Mouse (Mus musculus): ENCODE measurements around the gene Slc44a4. TPM values are rescaled to one million over a fixed set of nuclear protein-coding genes. Genes with fewer than 3 reads are reported as not detected.
"Not testable (repeated sequence)": the region's sequence is repeated elsewhere in the genome, so short reads cannot be mapped to it uniquely, and the experiment has no call there.

The Slc44a4 gene
- polyA plus RNA-seq, 1 experiment: not detected

DNA sequence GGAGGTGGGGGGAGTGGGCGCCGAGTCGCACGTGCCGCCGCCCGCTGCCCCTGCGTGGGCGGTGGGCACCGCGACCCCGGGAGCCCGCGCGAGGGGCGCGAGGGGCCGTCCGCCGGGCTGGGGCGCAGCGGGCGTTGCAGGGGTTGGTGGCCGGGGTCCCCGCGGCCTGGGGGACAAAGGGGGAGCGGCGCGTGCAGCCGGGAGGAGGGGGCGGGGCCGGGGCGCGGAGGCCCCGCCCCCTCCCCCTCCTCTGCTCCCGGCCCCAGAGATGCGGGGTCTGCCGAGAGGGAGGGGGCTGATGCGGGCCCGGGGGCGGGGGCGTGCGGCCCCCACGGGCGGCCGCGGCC is 15.6 kb upstream of the Slc44a4 start:
- Histone ChIP-seq H3K4me3 (ENCODE audit: insufficient read depth, low read length) (peak overlapping the region; percentile 91), H3K4me1 (ENCODE audit: control insufficient read depth, insufficient read depth, low read length) (peaks cover 13% of the 10 kb centered on the region), H3K27ac (ENCODE audit: insufficient read depth, low read depth, low read length) (peak overlapping the region; percentile 94)
- TF ChIP-seq POLR2A (IDR thresholded peaks at IDR 0.05; ENCODE audit: borderline replicate concordance, low read depth, low read length) (no peak), CTCF (IDR thresholded peaks at IDR 0.05; ENCODE audit: low read depth, low read length) (no peak)

GRCm38 (mm10) chr17:34899053-34899889 is 15.0 kb upstream of the Slc44a4 start:
- H3K4me1 ChIP-seq (ENCODE audit: control insufficient read depth, insufficient read depth, low read length): peaks cover 11% of the 10 kb centered on the region

GRCm38 (mm10) chr17:34899890-34900243 is 14.4 kb upstream of the Slc44a4 start:
- TF ChIP-seq POLR2A (IDR thresholded peaks at IDR 0.05; ENCODE audit: borderline replicate concordance, low read depth, low read length): no peak
- no peak for TF ChIP-seq CTCF (IDR thresholded peaks at IDR 0.05; ENCODE audit: low read depth, low read length)
- peaks cover 11% of the 10 kb centered on the region for H3K4me1 ChIP-seq (ENCODE audit: control insufficient read depth, insufficient read depth, low read length)

More at GRCm38 (mm10) chr17:34899053-34899889, 15.0 kb upstream of the Slc44a4 start:
- TF ChIP-seq POLR2A (IDR thresholded peaks at IDR 0.05; ENCODE audit: borderline replicate concordance, low read depth, low read length): no peak
- no peak for TF ChIP-seq CTCF (IDR thresholded peaks at IDR 0.05; ENCODE audit: low read depth, low read length)
- H3K4me3 ChIP-seq (ENCODE audit: insufficient read depth, low read length): peak overlapping the region; percentile 87
- H3K27ac ChIP-seq (ENCODE audit: insufficient read depth, low read depth, low read length): peak overlapping the region; percentile 86

DNA sequence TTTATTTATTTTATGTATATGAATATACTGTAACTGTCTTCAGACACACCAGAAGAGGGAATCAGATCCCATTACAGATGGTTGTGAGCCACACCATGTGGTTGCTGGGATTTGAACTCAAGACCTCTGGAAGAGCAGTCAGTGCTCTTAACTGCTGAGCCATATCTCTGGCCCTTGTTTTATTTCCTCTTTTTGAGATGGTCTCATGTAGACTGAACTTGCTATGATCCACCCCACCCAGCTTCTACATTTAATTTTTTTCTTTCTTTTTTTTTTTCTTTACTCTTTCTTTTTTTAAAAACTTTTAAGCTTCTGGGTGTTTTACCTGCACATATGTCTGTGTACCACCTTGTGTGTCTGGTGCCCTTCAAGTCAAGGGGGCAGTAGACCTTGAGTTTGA is 13.4 kb upstream of the Slc44a4 start:
- H3K27ac ChIP-seq (ENCODE audit: insufficient read depth, low read depth, low read length); H3K4me3 ChIP-seq (ENCODE audit: insufficient read depth, low read length): not testable (repeated sequence)

More at GRCm38 (mm10) chr17:34899890-34900243, 14.4 kb upstream of the Slc44a4 start:
- Histone ChIP-seq H3K27ac (ENCODE audit: insufficient read depth, low read depth, low read length) (peak overlapping the region; percentile 86), H3K4me3 (ENCODE audit: insufficient read depth, low read length) (peak overlapping the region; percentile 87)

GRCm38 (mm10) chr17:34901948-34902347 is 12.3 kb upstream of the Slc44a4 start:
- not testable (repeated sequence) for H3K4me1 ChIP-seq (ENCODE audit: control insufficient read depth, insufficient read depth, low read length); H3K27ac ChIP-seq (ENCODE audit: insufficient read depth, low read depth, low read length)

More for the DNA sequence above, 13.4 kb upstream of the Slc44a4 start:
- H3K4me1 ChIP-seq (ENCODE audit: control insufficient read depth, insufficient read depth, low read length): peaks cover 11% of the 10 kb centered on the region

DNA sequence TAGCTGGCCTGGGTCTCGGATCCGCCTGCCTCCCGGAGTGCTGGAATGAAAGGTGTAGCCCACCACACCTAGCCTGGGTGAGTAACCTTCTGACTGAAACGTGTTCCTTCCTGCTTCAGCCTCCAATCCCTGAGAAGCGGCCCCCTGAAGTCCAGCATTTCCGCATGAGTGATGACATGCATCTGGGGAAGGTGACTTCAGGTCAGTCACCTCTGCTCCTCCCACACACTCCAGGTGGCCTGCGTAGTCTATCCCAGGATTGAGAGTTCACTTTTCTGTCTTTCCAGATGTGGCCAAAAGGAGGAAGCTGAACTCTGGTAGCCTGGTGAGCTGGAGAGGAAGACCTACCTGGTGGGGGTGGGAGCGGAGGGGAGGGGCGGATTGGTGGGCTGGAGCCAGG is 11.4 kb upstream of the Slc44a4 start:
- TF ChIP-seq CTCF (IDR thresholded peaks at IDR 0.05; ENCODE audit: low read depth, low read length): no peak
- TF ChIP-seq POLR2A (IDR thresholded peaks at IDR 0.05; ENCODE audit: borderline replicate concordance, low read depth, low read length): no peak
- peaks cover 7% of the 10 kb centered on the region for H3K4me1 ChIP-seq (ENCODE audit: control insufficient read depth, insufficient read depth, low read length)
- H3K4me3 ChIP-seq (ENCODE audit: insufficient read depth, low read length): no peak overlapping the region
- H3K27ac ChIP-seq (ENCODE audit: insufficient read depth, low read depth, low read length): no peak overlapping the region

More at GRCm38 (mm10) chr17:34901948-34902347, 12.3 kb upstream of the Slc44a4 start:
- not testable (repeated sequence) for H3K4me3 ChIP-seq (ENCODE audit: insufficient read depth, low read length)

- Histone ChIP-seq H3K4me3 (ENCODE audit: insufficient read depth, low read length) (no peak overlapping the region), H3K4me1 (ENCODE audit: control insufficient read depth, insufficient read depth, low read length) (no peaks in the 10 kb centered on the region), H3K27ac (ENCODE audit: insufficient read depth, low read depth, low read length) (no peak overlapping the region)
- TF ChIP-seq CTCF (IDR thresholded peaks at IDR 0.05; ENCODE audit: low read depth, low read length) (no peak), POLR2A (IDR thresholded peaks at IDR 0.05; ENCODE audit: borderline replicate concordance, low read depth, low read length) (no peak)
Observed at GRCm38 (mm10) chr17:34910982-34911381, 3.3 kb upstream of the Slc44a4 start.

GRCm38 (mm10) chr17:34911945-34912351 is 2.3 kb upstream of the Slc44a4 start:
- peak; percentile 92 for TF ChIP-seq CTCF (IDR thresholded peaks at IDR 0.05; ENCODE audit: low read depth, low read length)
- no peak for TF ChIP-seq POLR2A (IDR thresholded peaks at IDR 0.05; ENCODE audit: borderline replicate concordance, low read depth, low read length)
- no peak overlapping the region for H3K4me3 ChIP-seq (ENCODE audit: insufficient read depth, low read length)
- no peaks in the 10 kb centered on the region for H3K4me1 ChIP-seq (ENCODE audit: control insufficient read depth, insufficient read depth, low read length)
- H3K27ac ChIP-seq (ENCODE audit: insufficient read depth, low read depth, low read length): no peak overlapping the region

DNA sequence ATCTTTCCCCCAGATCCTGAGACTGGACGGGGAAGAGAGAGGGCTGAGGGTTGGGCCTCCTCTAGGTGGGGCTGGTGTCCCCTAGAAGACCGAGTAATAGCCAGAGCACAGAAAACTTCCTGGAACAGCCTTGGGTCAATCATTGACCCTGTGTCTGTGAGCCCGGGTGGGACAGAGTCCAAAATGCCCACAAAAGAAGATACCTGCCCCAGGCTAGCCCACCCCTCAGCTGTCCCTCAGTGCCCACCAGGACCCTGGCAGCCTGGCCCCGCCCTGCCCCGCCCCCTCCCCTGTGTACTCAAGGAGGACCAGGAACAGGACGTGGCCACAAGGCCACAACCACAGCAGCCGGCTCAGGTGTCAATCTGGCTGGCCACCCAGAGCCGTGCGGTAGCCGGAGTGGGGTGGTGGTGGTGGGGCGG is 1.2 kb downstream of the Slc44a4 start:
- H3K27ac ChIP-seq (ENCODE audit: insufficient read depth, low read depth, low read length): no peak overlapping the region
- TF ChIP-seq POLR2A (IDR thresholded peaks at IDR 0.05; ENCODE audit: borderline replicate concordance, low read depth, low read length) (no peak), CTCF (IDR thresholded peaks at IDR 0.05; ENCODE audit: low read depth, low read length) (no peak)
- no peak overlapping the region for H3K4me3 ChIP-seq (ENCODE audit: insufficient read depth, low read length)
- H3K4me1 ChIP-seq (ENCODE audit: control insufficient read depth, insufficient read depth, low read length): no peaks in the 10 kb centered on the region

- Histone ChIP-seq H3K4me3 (ENCODE audit: insufficient read depth, low read length) (no peak overlapping the region), H3K4me1 (ENCODE audit: control insufficient read depth, insufficient read depth, low read length) (no peaks in the 10 kb centered on the region), H3K27ac (ENCODE audit: insufficient read depth, low read depth, low read length) (no peak overlapping the region)
- no peak for TF ChIP-seq POLR2A (IDR thresholded peaks at IDR 0.05; ENCODE audit: borderline replicate concordance, low read depth, low read length)
- no peak for TF ChIP-seq CTCF (IDR thresholded peaks at IDR 0.05; ENCODE audit: low read depth, low read length)
Observed at GRCm38 (mm10) chr17:34916316-34916715, 2.0 kb downstream of the Slc44a4 start.
